Mouse (Mus musculus): ENCODE measurements around the gene Defa20.
"Not testable (repeated sequence)": the region's sequence is repeated elsewhere in the genome, so short reads cannot be mapped to it uniquely, and the experiment has no call there.

The Defa20 gene

DNA sequence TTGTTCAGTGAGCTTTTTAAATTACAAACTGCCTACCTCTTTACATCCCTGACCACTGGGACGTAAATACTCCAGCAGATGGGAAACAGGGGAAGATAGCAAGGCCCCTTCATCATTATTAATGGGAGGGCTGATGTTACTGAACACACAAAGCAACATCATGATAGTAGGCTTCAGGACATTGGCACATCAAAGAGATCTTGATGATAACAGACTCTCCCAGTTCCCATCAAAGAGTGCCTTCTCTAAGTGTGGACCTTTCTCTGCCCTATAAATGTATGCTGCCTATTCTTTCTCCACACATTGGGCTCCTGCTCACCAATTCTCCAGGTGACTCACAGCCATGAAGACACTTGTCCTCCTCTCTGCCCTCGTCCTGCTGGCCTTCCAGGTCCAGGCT is at the start of gene Defa20:
Defa20 (plus strand) TSS at position 301 of the 400 bp plus-strand sequence.
- not testable (repeated sequence) for DNase-seq (ENCODE audit: low spot score)

DNA sequence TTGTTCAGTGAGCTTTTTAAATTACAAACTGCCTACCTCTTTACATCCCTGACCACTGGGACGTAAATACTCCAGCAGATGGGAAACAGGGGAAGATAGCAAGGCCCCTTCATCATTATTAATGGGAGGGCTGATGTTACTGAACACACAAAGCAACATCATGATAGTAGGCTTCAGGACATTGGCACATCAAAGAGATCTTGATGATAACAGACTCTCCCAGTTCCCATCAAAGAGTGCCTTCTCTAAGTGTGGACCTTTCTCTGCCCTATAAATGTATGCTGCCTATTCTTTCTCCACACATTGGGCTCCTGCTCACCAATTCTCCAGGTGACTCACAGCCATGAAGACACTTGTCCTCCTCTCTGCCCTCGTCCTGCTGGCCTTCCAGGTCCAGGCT is 19.7 kb downstream of the Defa20 start, which contains the start of gene Defa32:
Defa32 (plus strand) TSS at position 301 of the 400 bp plus-strand sequence.
- DNase-seq (ENCODE audit: low spot score) = not testable (repeated sequence)

All from ovary, postnatal 14 days (tissue).